Mouse (Mus musculus): ENCODE data around the gene Itprip. TPM values are rescaled to one million over a fixed set of nuclear protein-coding genes. Genes with fewer than 3 reads are reported as not detected.

Gene Itprip
- total RNA-seq, 4 experiments from 2014 or later, result 8.1 to 15.4 (median 11.5) TPM

DNA sequence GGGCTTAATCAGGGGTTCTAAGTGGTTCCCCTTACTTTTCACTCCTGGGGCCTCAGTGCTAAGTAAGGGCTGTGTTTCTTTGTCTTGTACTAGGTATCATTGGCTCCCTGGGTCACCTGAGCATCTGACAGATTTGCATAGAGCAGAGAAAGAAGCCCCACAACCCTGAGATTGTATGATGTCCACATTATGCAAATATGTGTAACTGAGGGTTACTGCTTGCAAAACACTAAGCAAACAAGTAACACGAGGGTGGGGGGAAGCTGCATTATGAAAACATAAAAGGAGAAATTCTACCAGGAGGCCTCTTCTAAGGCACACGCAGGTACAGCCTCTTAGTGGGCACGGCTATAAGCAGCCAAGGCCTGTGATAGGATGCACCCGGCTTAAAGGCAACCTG is 3.8 kb downstream of the Itprip start:
- no peak for DNase-seq (ENCODE audit: low spot score)

- no peak for DNase-seq (ENCODE audit: low spot score)
These were observed 4.9 kb downstream of the Itprip start for GRCm38 (mm10) chr19:47914191-47914590.

- no peak for DNase-seq (ENCODE audit: low spot score)
These were observed 5.8 kb downstream of the Itprip start for GRCm38 (mm10) chr19:47913344-47913743.

DNA sequence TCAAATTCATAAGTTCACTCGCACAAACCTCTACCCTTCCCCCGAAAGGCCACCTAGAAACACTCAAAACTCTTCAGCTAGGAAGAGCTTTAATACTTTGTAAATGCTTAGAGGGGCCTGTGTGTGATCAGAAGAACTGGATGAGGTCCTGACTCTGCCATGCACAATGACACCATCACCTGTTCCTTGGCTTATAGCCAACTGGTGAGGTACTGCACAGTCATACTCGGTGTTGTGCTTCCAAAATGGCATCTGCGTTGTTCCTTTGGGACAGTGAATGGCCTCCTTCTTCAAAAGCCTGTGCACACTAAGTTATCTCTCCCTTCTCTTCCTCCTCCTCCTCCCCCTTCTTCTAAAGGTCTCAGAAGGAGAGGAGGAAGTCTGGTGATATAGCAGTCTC is 8.3 kb downstream of the Itprip start:
- no peak for DNase-seq (ENCODE audit: low spot score)

DNA sequence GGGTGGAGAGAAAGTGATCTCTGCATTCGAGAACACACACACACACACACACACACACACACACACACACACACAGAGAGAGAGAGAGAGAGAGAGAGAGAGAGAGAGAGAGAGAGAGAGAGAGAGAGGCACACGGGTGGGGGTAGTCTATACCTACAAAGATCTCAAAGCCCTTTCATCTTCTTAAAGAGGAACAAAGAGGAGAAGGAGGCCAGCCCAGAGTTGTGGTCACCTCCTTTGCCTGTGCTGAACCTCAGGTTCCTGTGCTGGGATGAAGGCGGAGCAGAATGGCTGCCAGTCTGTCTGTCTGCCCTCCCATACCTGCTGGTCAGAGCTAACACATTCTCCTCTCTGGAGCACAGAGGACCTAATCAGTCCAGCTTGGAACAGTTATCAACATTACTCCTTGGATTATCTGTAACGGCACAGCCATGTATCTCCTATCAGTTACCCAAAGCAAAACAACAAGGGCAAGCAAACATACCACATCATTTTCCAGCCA is 8.9 kb downstream of the Itprip start:
- no peak for DNase-seq (ENCODE audit: low spot score)

GRCm38 (mm10) chr19:47909387-47910116 is 9.5 kb downstream of the Itprip start:
- DNase-seq (ENCODE audit: low spot score), result no peak

GRCm38 (mm10) chr19:47908961-47909371 is 10.1 kb downstream of the Itprip start:
- DNase-seq (ENCODE audit: low spot score), result no peak

GRCm38 (mm10) chr19:47907596-47907995 is 11.5 kb downstream of the Itprip start:
- DNase-seq (ENCODE audit: low spot score), result no peak

- no peak for DNase-seq (ENCODE audit: low spot score)
These were observed 13.5 kb downstream of the Itprip start for GRCm38 (mm10) chr19:47905603-47906002.

- no peak for DNase-seq (ENCODE audit: low spot score)
These were observed 14.0 kb downstream of the Itprip start for GRCm38 (mm10) chr19:47905081-47905480.

GRCm38 (mm10) chr19:47903679-47904078 is 15.4 kb downstream of the Itprip start:
- no peak for DNase-seq (ENCODE audit: low spot score)

GRCm38 (mm10) chr19:47902316-47903201 is 16.5 kb downstream of the Itprip start:
- DNase-seq (ENCODE audit: low spot score), result no peak

GRCm38 (mm10) chr19:47900558-47900957 is 18.5 kb downstream of the Itprip start:
- DNase-seq (ENCODE audit: low spot score), result no peak

DNA sequence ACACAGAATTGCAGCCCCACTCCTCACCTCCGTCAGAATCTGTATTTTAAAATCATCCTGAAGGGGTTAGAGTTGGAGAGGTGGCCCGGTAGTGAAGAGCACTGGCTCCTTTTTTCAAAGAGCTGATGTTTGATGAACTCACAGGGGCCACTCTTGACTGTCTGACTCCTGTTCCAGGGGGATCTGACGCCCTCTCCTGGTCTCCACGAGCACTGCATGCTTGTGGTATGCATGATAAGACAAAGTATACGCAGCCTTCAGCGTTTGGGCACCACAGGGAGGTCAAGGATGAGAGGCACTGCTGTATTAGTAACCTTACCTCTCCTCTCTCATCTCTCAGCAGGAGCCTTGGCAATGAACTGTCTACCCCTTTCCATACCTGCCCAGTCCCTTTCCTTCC is 19.1 kb downstream of the Itprip start:
- DNase-seq (ENCODE audit: low spot score), result no peak

DNA sequence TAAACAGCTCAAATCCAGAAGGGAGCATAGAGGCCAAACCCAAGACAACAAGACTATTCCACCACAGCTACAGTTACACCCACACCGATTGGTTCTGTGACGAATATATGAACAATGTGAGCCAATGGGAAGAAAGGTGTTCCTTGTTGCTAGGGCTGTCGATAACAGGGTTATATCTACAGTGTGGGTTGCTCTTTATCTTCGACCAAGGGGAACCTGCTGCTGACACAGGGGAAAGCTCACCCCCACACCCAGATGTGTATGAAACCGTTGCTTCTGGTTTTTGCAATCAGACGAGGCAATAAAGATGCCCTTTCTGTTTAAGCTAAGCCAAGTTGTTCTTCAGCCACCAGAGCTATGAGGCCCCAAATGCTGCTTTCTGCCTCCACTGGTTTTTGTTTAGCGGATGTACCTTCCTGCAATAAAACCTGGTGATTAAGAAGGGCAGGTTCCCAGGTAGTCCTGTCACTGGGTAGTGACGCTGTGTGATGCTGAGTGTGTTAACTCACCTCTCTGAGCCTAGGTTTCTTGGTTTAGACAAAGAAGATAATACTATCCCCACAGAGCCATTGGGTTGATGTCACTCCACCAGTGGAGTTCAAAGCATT is 20.5 kb downstream of the Itprip start:
- DNase-seq (ENCODE audit: low spot score), result no peak

- DNase-seq (ENCODE audit: low spot score), result no peak
These were observed 26.0 kb downstream of the Itprip start for GRCm38 (mm10) chr19:47893092-47893491.

DNA sequence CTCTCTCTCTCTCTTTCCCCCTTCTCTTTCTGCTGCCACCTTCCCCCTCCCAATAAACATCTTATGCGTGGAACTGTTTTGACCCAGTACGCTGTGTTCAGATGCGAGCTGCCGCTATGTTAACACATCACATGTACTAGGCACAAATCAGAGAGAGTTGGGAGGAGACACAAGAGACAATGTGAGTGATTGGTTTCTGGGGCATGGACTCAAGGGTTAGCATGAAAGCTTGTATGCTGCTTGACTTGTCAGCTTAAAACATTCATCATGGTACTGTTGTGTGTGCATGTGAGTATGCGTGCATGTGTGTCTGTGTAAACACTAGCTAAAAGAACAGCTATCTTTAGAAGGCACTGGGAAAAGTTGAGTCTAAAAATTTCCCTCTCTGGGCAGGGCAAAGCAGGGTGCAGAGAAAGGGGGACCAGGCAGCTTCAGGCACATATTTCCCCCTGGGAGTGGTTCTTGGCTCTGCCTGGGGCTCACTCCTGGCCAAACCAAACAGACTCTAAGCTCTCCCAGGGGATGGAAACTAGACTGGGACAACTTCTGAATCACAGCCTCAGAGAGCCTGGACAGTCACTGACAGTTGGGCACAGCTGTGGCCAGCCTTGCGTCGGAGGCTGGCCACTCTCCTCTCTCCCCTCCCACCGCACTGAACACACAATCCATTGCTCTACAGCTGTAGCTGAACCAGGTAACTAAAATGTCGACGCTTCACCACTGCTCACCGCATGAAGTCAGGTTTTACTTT is 27.4 kb downstream of the Itprip start:
- DNase-seq (ENCODE audit: low spot score), result peak; percentile 63

- DNase-seq (ENCODE audit: low spot score), result peak; percentile 40
These were observed 28.5 kb downstream of the Itprip start for GRCm38 (mm10) chr19:47890489-47891130.

GRCm38 (mm10) chr19:47888037-47888436 is 31.1 kb downstream of the Itprip start:
- no peak for DNase-seq (ENCODE audit: low spot score)

- DNase-seq (ENCODE audit: low spot score), result peak; percentile 34
These were observed 31.7 kb downstream of the Itprip start for GRCm38 (mm10) chr19:47887417-47887816.

DNA sequence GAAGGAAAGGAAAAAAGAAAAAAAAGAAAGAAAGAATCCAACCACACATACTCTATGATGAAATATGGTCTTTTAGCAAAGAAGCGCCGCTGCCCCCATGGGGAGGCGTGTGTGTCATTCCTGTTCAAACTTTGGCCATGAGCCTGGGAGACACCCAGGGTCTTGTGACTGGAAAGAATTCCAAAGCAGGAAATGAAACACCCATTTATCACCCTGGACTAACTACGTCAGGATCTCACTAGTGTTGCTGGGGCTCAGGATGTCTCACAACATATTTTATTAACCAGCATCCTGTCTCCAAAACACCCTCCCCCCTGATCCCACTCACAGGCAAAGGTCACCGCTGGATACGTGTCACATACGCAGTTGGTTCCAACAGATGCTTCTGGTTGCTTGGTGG is 32.5 kb downstream of the Itprip start:
- peak; percentile 60 for DNase-seq (ENCODE audit: low spot score)

Measured in heart, adult 8-10 months (tissue).